Mouse (Mus musculus) gonadal fat pad, adult 2 months (tissue): ENCODE measurements around the gene Ltc4s. TPM values are rescaled to one million over a fixed set of nuclear protein-coding genes. Genes with fewer than 3 reads are reported as not detected.

Experiments used
- DNase-seq: peaks from one replicate; pipeline ENCODE4 v3.0.0-alpha.2; 2012; ENCODE audit warnings: low read depth
- polyA plus RNA-seq: library from polyadenylated mRNA; depleted of rRNA; stranded (reverse); fragments of >200 nt; gene quantifications from 2 replicates; pipeline ENCODE4 v1.2.3, GENCODE M21; 2012; rRNA removed

Ltc4s gene
- polyA plus RNA-seq, result 200 and 350 TPM in 2 replicates

DNA sequence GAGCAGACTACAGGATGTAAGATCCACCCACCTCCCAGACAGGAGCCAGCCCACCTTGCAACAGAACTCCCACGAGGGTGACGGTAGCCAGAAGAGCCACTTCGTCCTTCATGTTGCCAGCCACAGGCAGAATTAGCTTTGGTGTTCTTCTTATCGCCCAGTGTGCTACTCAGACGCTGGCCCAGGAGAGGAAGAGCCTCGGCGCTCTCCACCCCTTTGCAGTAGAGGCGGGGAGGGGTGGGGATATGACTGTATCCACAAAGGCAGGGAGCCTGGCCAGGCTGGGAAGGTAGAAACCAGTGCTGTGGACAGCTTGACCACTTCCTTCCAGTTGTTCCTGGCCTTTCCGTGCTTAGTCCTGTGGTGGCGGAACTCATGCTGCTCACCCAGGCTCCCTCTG lies at the start of gene Ltc4s:
Gene Ltc4s, minus strand, starts transcription at position 293 of the 400 bp plus-strand sequence.
- no peak for DNase-seq

GRCm38 (mm10) chr11:50286428-50286827 lies 48.0 kb upstream of the Ltc4s start:
- no peak for DNase-seq

GRCm38 (mm10) chr11:50285696-50286095 lies 47.3 kb upstream of the Ltc4s start:
- DNase-seq, result no peak

GRCm38 (mm10) chr11:50285263-50285662 lies 46.8 kb upstream of the Ltc4s start:
- no peak for DNase-seq

DNA sequence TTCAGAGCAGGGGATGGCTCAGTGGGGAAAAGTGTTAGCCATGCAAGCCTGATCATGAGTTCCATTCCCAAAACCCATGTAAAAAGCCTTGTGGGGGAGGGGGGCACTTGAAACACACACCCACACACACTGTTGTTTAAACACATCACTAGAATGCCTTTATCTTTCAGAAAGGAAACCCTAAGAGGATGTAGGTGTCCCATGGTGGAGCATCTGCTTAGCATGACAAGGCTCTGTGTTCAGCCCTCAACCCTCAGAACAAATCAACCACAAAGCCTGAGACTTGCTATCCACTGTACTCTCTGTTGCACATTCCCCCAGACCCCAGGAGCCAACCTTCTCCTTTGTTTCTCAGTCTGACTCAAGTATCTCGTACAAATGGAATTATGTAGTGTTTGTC lies 41.6 kb upstream of the Ltc4s start:
- no peak for DNase-seq

DNA sequence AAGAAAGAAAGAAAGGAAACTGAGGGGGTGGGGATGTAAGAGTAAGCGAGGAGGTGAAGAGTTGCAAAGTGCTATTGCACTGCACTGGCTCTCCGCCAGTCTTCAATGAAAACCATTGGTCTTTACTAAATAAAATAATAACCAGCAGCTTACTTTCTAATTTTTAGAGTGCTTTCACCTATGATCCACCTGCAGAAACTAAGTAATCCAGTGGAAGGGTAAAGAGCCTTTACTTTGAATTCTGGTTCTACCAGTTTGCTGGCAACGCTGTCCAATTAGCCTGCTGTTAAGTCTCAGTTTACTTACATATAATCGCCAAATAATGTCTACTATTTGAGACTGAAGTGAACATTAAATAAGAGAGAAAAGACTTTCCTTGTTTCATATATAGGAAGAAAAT lies 40.6 kb upstream of the Ltc4s start:
- DNase-seq, result peak; percentile 36

GRCm38 (mm10) chr11:50277706-50278105 lies 39.3 kb upstream of the Ltc4s start:
- DNase-seq, result no peak

GRCm38 (mm10) chr11:50277025-50277424 lies 38.6 kb upstream of the Ltc4s start:
- DNase-seq, result no peak

- DNase-seq, result peak; percentile 44
These were observed 37.2 kb upstream of the Ltc4s start for GRCm38 (mm10) chr11:50275568-50276151.

GRCm38 (mm10) chr11:50275077-50275476 lies 36.7 kb upstream of the Ltc4s start:
- DNase-seq, result no peak

GRCm38 (mm10) chr11:50272819-50273218 lies 34.4 kb upstream of the Ltc4s start:
- DNase-seq, result no peak

DNA sequence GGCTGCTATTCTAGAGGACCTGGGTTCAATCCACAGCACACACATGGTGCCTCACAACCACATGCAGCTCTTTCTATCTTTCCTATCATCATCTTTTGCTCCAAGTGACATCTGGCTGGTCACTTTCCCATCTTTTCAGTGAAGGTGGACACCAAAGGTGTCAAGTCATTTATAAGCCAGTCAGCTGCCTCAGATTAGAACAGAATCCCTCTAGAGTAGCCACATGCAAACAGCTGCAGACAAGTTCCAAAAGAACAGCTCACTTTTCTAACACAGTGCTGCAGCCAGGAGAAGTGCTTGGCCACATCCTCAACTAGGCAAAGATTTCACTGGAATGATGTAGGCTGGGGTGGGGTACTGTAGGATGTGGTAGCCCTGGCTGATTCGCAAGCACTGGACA lies 31.5 kb upstream of the Ltc4s start:
- no peak for DNase-seq

GRCm38 (mm10) chr11:50269163-50269562 lies 30.7 kb upstream of the Ltc4s start:
- DNase-seq, result no peak

DNA sequence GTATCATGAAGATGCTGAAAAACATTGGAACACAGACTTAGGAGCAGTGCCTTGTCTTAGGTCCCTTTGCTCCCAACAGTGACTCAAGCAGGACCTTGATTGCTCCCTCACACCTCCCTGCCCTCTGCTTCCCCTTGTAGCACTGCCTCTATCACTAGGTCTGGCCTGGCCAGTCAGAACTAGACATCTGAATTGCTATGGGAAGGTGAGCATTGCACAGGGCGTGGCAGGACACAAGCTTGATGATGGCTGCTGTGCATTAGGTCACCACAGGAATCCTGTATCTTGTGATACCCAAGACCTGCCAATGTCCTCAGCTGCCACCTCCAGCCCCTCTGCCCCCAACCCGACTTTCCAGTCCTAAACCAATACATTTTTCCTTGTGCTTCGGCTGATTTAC lies 28.6 kb upstream of the Ltc4s start:
- DNase-seq, result no peak

DNA sequence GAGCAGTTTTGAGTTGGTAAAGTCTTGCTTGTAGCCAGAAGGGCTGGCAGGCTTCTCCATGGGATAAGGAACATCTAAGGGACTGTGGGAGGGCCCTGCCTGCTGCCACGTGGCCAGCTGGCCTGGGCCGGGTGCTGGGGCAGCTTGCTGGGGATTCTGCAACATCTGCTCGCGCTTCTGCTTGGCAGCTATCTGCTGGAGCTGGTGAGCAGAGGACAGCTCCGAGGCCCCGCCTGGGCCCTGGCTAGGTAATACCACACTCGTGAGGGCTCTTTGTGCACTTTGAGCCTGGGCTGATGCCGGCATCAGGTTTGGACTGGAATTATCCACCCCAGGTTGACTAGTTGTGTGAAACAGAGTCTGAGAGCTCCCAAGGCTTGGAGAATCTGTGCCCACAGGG lies 27.5 kb upstream of the Ltc4s start:
- no peak for DNase-seq

- no peak for DNase-seq
These were observed 24.8 kb upstream of the Ltc4s start for GRCm38 (mm10) chr11:50263198-50263597.

DNA sequence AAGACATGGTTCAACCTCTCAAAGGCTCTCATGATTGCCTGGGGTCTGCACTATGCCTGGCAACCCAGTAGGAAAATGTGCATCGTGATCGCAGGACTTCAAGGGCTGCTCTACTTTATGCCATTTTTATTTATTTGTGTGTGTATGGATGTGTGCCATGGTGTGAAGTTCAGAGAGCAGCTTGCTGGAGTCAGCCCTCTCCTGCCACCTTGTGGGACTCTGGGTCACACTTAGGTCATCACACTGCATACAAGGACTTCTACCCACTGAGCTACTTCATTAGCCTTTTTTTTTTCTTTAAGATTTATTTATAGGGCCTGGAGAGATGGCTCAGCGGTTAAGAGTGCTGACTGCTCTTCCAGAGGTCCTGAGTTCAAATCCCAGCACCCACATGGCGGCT lies 23.6 kb upstream of the Ltc4s start:
- DNase-seq, result no peak

DNA sequence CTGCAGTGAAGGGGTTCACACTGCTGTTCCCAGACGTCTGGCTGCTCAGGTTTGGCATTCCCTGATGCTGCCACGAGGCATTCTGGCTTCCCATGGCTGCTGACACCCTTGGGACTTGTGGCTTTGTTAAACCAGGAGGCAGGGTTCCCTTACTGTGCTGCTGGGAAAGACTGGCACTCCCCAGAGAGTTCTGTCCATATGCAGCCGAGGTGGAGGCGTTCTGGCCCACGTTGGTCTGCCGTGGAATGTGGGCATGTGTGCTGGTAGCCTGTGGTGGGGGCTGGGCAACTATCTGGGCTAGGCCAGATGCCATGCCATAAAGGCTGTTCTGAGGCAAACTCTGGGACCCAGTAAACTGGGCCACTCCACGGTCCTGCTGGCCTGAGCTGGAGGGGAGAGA lies 19.9 kb upstream of the Ltc4s start:
- no peak for DNase-seq

GRCm38 (mm10) chr11:50256615-50257014 lies 18.2 kb upstream of the Ltc4s start:
- DNase-seq, result no peak

DNA sequence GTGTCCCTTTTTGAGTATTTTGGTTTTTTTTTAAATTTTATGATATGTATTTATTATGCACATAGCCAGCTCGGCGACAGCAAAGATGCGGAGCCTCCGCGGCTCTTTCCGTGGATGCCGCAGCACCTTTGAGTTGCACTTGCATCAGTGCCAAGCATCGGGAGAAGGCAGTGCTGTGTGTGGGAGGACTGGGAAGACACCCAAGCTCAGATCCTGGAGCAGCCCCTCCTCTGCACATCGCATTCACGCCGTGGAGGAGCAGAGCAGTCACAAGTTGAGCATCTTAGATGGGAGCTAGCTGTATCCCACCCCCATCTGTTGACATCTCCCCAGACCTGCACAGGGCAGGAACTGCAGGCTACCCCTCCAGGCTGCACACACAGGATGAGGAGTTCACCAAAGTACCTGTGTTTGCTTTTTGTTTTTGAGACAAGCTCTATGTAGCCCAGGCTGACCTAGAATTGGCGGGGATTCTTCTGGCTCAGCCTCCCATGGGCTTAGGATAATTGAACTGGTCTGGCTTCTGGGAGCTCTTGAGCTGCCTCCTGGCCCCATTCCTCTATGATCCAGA lies 15.7 kb upstream of the Ltc4s start:
- DNase-seq, result no peak

GRCm38 (mm10) chr11:50253393-50253792 lies 15.0 kb upstream of the Ltc4s start:
- DNase-seq, result no peak

GRCm38 (mm10) chr11:50252684-50253265 lies 14.4 kb upstream of the Ltc4s start:
- DNase-seq, result no peak

DNA sequence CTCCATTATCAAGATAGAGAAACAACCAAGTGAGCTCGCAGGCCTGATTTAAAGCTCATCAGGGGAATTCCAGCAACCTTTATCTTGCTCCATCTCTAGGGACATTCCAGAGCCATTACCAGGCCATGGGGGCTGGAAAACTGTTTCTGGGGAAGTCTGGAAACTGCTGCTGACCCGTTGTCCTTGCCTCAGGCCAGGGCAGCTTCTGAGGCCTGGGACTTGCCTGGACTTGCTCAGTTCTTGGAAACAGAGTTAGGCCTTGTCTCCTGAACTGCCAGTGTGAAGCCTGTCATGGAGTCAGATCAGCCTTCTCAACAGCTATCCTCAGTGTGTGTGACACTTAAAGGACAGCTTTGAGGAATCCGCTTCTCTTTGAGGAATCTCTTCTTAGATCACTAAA lies 13.8 kb upstream of the Ltc4s start:
- DNase-seq, result no peak
